Mouse (Mus musculus): ENCODE data around the gene Kmt2e. TPM values are rescaled to one million over a fixed set of nuclear protein-coding genes. Genes with fewer than 3 reads are reported as not detected.
A peak's percentile ranks its signal among the peaks of the same experiment; 100 is the strongest.

The Kmt2e gene
- total and polyA plus RNA-seq, 3 experiments, result 8.0 to 220 (median 40.7) TPM

DNA sequence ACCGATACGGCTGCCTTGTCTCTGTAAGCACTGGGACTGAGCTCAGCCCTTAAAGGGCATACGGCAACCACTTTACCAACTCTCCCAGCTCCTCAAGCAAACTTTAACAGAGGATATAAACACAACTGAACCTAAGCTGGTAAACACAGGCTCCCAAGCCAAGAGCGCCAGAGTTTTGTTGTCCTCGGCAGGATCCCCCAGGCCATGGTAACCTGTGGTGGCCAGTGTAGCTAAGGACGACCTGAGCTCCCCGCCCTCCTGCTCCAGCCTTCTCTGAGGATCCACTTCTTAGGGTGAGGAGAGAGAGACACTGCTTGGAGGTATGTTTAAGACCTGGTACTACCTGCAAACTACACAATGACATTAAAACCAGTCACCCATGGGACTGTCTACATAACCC lies 78.3 kb downstream of the Kmt2e start:
- Histone ChIP-seq H3K36me3 (replicated peaks) (peaks cover 85% of the 10 kb centered on the region), H3K27me3 (ENCODE audit: insufficient read depth, low read length) (no peaks in the 10 kb centered on the region), H3K4me3 (ENCODE audit: low read depth, low read length) (no peak overlapping the region), H3K4me1 (ENCODE audit: insufficient read depth, low read depth, low read length) (no peaks in the 10 kb centered on the region), H3K9me3 (replicated peaks) (no peaks in the 10 kb centered on the region)
- ATAC-seq (ENCODE audit: extremely low read depth, insufficient number of reproducible peaks, low FRiP score, poor library complexity, severe bottlenecking), result no peak
- TF ChIP-seq POLR2AphosphoS5 (IDR thresholded peaks at IDR 0.05; ENCODE audit: insufficient replicate concordance, low read depth, low read length) (no peak), GATA2 (IDR thresholded peaks at IDR 0.05; ENCODE audit: borderline replicate concordance, low read depth, low read length) (no peak), CTCF (IDR thresholded peaks at IDR 0.05; ENCODE audit: low read depth, low read length) (no peak), GATA1 (IDR thresholded peaks at IDR 0.05; ENCODE audit: borderline replicate concordance, low read length) (no peak), TAL1 (conservative IDR thresholded peaks at IDR 0.05; ENCODE audit: low read depth, low read length) (no peak)
- DNase-seq (ENCODE audit: low spot score), result no peak

DNA sequence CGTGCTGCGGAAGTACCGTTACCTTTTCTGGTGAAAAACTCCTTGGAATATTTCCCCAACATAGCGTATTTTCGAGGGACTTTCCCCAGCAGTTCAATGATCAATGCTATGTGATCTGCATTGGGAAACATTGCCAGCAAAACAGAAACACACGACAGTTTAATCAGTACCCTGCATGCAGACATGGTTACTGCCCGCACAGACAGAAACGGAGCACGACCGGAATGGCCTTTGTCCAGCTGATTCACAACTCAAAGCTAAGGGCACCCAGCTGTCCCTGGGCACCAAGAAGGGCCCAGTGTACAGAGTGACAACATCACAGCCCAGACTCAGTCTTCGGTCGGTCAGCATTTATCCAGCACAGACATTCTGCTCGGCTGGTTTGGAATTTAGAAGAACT lies 79.2 kb downstream of the Kmt2e start:
- Histone ChIP-seq H3K4me1 (ENCODE audit: insufficient read depth, low read depth, low read length) (no peaks in the 10 kb centered on the region), H3K27me3 (ENCODE audit: insufficient read depth, low read length) (no peaks in the 10 kb centered on the region), H3K9me3 (replicated peaks) (no peaks in the 10 kb centered on the region), H3K4me3 (ENCODE audit: low read depth, low read length) (no peak overlapping the region), H3K36me3 (replicated peaks) (peaks cover 86% of the 10 kb centered on the region)
- TF ChIP-seq TAL1 (conservative IDR thresholded peaks at IDR 0.05; ENCODE audit: low read depth, low read length) (no peak), GATA2 (IDR thresholded peaks at IDR 0.05; ENCODE audit: borderline replicate concordance, low read depth, low read length) (no peak)
- DNase-seq (ENCODE audit: low spot score), result no peak
- no peak for ATAC-seq (ENCODE audit: extremely low read depth, insufficient number of reproducible peaks, low FRiP score, poor library complexity, severe bottlenecking)

DNA sequence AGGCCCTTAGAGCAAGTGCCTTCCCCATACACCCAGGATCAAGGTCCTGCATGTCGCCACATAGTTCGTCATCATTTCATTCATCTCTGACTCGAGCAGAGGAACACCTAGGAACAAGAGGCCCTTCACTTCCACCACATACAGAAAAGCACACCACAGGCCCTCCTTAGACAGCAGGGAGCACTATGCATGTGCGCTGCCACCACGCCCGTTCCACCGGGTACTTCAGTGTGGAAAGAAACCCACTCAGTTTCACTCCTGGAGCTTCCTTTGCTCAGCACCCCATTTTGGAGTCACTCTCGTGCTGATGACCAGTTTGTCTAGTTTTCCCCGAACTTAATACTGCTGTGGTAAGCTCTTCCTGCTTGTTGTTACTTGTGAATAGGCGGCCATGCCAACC lies 80.8 kb downstream of the Kmt2e start:
- Histone ChIP-seq H3K36me3 (replicated peaks) (peaks cover 87% of the 10 kb centered on the region), H3K27me3 (ENCODE audit: insufficient read depth, low read length) (no peaks in the 10 kb centered on the region), H3K4me1 (ENCODE audit: insufficient read depth, low read depth, low read length) (no peaks in the 10 kb centered on the region), H3K4me3 (ENCODE audit: low read depth, low read length) (no peak overlapping the region), H3K9me3 (replicated peaks) (no peaks in the 10 kb centered on the region)
- TF ChIP-seq CTCF (IDR thresholded peaks at IDR 0.05; ENCODE audit: low read depth, low read length), result no peak
- TF ChIP-seq TAL1 (conservative IDR thresholded peaks at IDR 0.05; ENCODE audit: low read depth, low read length), result no peak
- no peak for TF ChIP-seq POLR2AphosphoS5 (IDR thresholded peaks at IDR 0.05; ENCODE audit: insufficient replicate concordance, low read depth, low read length)
- no peak for TF ChIP-seq GATA1 (IDR thresholded peaks at IDR 0.05; ENCODE audit: borderline replicate concordance, low read length)
- no peak for TF ChIP-seq GATA2 (IDR thresholded peaks at IDR 0.05; ENCODE audit: borderline replicate concordance, low read depth, low read length)
- DNase-seq (ENCODE audit: low spot score) (no peak), ATAC-seq (ENCODE audit: extremely low read depth, insufficient number of reproducible peaks, low FRiP score, poor library complexity, severe bottlenecking) (no peak)

DNA sequence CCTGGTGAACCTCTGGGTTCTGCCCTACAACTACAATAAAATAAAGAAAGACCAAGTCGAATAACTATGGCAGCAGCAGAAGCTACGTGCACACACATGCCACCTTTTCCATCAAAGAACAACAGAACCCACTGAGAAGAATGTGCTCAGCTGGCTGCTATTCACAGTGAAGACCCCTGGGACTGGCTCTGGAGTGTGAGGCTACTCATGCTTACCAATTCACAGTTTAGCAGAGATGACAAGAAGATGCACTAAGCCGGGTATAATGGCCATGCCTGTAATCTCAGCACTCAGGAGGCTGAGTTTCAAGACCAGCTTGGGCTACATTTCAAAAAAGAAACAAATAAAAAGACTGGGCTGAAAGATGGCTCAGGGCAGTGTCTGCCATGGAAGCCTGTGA lies 82.7 kb downstream of the Kmt2e start:
- Histone ChIP-seq H3K4me3 (ENCODE audit: low read depth, low read length) (no peak overlapping the region), H3K27me3 (ENCODE audit: insufficient read depth, low read length) (no peaks in the 10 kb centered on the region), H3K36me3 (replicated peaks) (peaks cover 84% of the 10 kb centered on the region), H3K4me1 (ENCODE audit: insufficient read depth, low read depth, low read length) (no peaks in the 10 kb centered on the region), H3K9me3 (replicated peaks) (no peaks in the 10 kb centered on the region)
- DNase-seq (ENCODE audit: low spot score) (no peak), ATAC-seq (ENCODE audit: extremely low read depth, insufficient number of reproducible peaks, low FRiP score, poor library complexity, severe bottlenecking) (no peak)
- TF ChIP-seq GATA1 (IDR thresholded peaks at IDR 0.05; ENCODE audit: borderline replicate concordance, low read length), result no peak
- TF ChIP-seq POLR2AphosphoS5 (IDR thresholded peaks at IDR 0.05; ENCODE audit: insufficient replicate concordance, low read depth, low read length), result no peak
- TF ChIP-seq CTCF (IDR thresholded peaks at IDR 0.05; ENCODE audit: low read depth, low read length), result no peak
- no peak for TF ChIP-seq GATA2 (IDR thresholded peaks at IDR 0.05; ENCODE audit: borderline replicate concordance, low read depth, low read length)
- no peak for TF ChIP-seq TAL1 (conservative IDR thresholded peaks at IDR 0.05; ENCODE audit: low read depth, low read length)

DNA sequence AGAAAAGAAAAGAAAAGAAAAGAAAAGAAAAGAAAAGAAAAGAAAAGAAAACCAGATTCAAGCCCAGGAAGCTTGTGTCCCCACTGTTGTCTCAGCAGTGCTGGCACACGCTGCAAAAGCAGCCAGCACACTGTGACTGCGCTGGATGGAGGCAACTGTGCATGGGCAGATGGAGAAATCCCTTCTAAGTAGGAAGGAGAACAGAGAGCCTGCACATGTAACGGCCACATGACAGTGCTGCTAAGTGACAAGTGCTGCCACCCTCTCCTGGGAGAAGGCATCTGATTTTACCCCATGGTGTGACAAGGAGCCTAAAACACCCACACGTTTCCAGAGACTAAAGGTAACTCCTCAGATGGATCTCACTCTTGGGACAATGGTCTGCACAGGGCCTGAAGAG lies 83.6 kb downstream of the Kmt2e start:
- Histone ChIP-seq H3K4me1 (ENCODE audit: insufficient read depth, low read depth, low read length) (no peaks in the 10 kb centered on the region; the same call in 1 of the 2 replicates), H3K36me3 (replicated peaks) (peaks cover 84% of the 10 kb centered on the region), H3K9me3 (replicated peaks) (no peaks in the 10 kb centered on the region), H3K4me3 (ENCODE audit: low read depth, low read length) (no peak overlapping the region), H3K27me3 (ENCODE audit: insufficient read depth, low read length) (no peaks in the 10 kb centered on the region)
- DNase-seq (ENCODE audit: low spot score) (no peak), ATAC-seq (ENCODE audit: extremely low read depth, insufficient number of reproducible peaks, low FRiP score, poor library complexity, severe bottlenecking) (no peak)
- no peak for TF ChIP-seq CTCF (IDR thresholded peaks at IDR 0.05; ENCODE audit: low read depth, low read length)

GRCm38 (mm10) chr5:23518673-23519072 lies 84.4 kb downstream of the Kmt2e start:
- Histone ChIP-seq H3K9me3 (replicated peaks) (no peaks in the 10 kb centered on the region), H3K27me3 (ENCODE audit: insufficient read depth, low read length) (no peaks in the 10 kb centered on the region), H3K4me1 (ENCODE audit: insufficient read depth, low read depth, low read length) (no peaks in the 10 kb centered on the region; the same call in 1 of the 2 replicates), H3K36me3 (replicated peaks) (peaks cover 77% of the 10 kb centered on the region), H3K4me3 (ENCODE audit: low read depth, low read length) (no peak overlapping the region)
- DNase-seq (ENCODE audit: low spot score) (peak; percentile 17), ATAC-seq (ENCODE audit: extremely low read depth, insufficient number of reproducible peaks, low FRiP score, poor library complexity, severe bottlenecking) (no peak)
- TF ChIP-seq CTCF (IDR thresholded peaks at IDR 0.05; ENCODE audit: low read depth, low read length), result no peak
- TF ChIP-seq TAL1 (conservative IDR thresholded peaks at IDR 0.05; ENCODE audit: low read depth, low read length), result no peak
- TF ChIP-seq GATA2 (IDR thresholded peaks at IDR 0.05; ENCODE audit: borderline replicate concordance, low read depth, low read length), result no peak

DNA sequence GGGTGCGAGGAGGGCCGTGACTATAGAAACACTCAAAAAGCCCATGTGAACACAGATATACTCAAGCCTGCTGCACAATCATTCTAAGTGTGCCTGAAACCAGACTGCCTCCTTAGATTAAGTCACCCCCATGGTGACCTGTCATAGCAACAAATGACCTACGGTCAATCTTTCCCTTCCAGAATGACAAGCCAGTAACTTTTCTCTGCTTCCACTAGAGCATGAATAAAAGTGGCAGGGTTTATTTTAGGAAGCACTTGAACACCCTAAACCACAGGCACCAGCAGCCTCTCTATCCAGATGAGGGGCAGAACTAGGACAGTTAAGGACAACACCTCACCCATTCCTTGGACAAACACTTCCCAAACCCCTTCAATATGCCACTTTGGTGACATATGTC lies 85.4 kb downstream of the Kmt2e start:
- DNase-seq (ENCODE audit: low spot score) (no peak), ATAC-seq (ENCODE audit: extremely low read depth, insufficient number of reproducible peaks, low FRiP score, poor library complexity, severe bottlenecking) (no peak)

More for the DNA sequence above, 85.4 kb downstream of the Kmt2e start:
- Histone ChIP-seq H3K4me3 (ENCODE audit: low read depth, low read length) (no peak overlapping the region), H3K36me3 (replicated peaks) (peaks cover 75% of the 10 kb centered on the region), H3K9me3 (replicated peaks) (no peaks in the 10 kb centered on the region), H3K27me3 (ENCODE audit: insufficient read depth, low read length) (no peaks in the 10 kb centered on the region), H3K4me1 (ENCODE audit: insufficient read depth, low read depth, low read length) (no peaks in the 10 kb centered on the region; the same call in 1 of the 2 replicates)
- TF ChIP-seq GATA1 (IDR thresholded peaks at IDR 0.05; ENCODE audit: borderline replicate concordance, low read length), result no peak
- TF ChIP-seq CTCF (IDR thresholded peaks at IDR 0.05; ENCODE audit: low read depth, low read length), result no peak
